Mouse (Mus musculus) spleen, postnatal 0 days (tissue): ENCODE data around the gene C1ql2. TPM values are rescaled to one million over a fixed set of nuclear protein-coding genes. Genes with fewer than 3 reads are reported as not detected.

Experiments
- polyA plus RNA-seq: library from polyadenylated mRNA; unstranded; fragments of >200 nt; fragmentation: Nextera tagmentation; extraction: Ambion mirVana; gene quantifications from 2 replicates; pipeline ENCODE4 v1.2.1, GENCODE M21; 2015

The C1ql2 gene
- polyA plus RNA-seq, result not detected in 2 replicates

GRCm38 (mm10) chr1:120340419-120341171 lies at the start of gene C1ql2:
Gene C1ql2, plus strand, starts transcription at chr1:120340582.

Other genes with a start within 250 kb of the C1ql2 start
- 238 and 248 TPM in 2 replicates for gene Dbi, start 219.5 kb upstream of the C1ql2 start, polyA plus RNA-seq
- gene 3110009E18Rik, start 219.4 kb upstream of the C1ql2 start, polyA plus RNA-seq, result 12.7 and 13.0 TPM in 2 replicates
- 38.1 and 43.2 TPM in 2 replicates for gene Steap3, start 67.9 kb upstream of the C1ql2 start, polyA plus RNA-seq
- 5.0 and 7.7 TPM in 2 replicates for gene Marco, start 164.4 kb downstream of the C1ql2 start, polyA plus RNA-seq